Mouse (Mus musculus) megakaryocyte, embryonic 14.5 days (primary cell): ENCODE data around the gene Zkscan14.

Experiments
- FLI1 ChIP-seq: IDR thresholded peaks from 2 replicates; pipeline ENCODE4 v1.6.1; 2012; ENCODE audit warnings: low read length, inconsistent platforms, mixed read lengths
- GATA1 ChIP-seq: IDR thresholded peaks from 3 replicates; pipeline ENCODE4 v1.6.1; 2012; ENCODE audit warnings: mixed read lengths, low read length, inconsistent platforms, borderline replicate concordance

- TF ChIP-seq GATA1: no peak
- no peak for TF ChIP-seq FLI1
Observed at GRCm38 (mm10) chr5:145202446-145202845, 778 bp upstream of the Zkscan14 start.
